Mouse (Mus musculus) neutrophil, adult 65 days (primary cell): ENCODE measurements around the gene Map7d2. TPM values are rescaled to one million over a fixed set of nuclear protein-coding genes. Genes with fewer than 3 reads are reported as not detected.

ENCODE experiments used
- total RNA-seq: library from RNA; stranded (reverse); gene quantifications from 2 replicates; pipeline ENCODE4 v1.2.4, GENCODE M21; 2023

Map7d2 gene
- total RNA-seq, result not detected in 2 replicates

GRCm38 (mm10) chrX:159414130-159414828 is at the start of gene Map7d2:
Map7d2 (plus strand) TSS chrX:159414572.

GRCm38 (mm10) chrX:159371831-159372752 is 42.3 kb upstream of the Map7d2 start, which contains the start of gene Eif1ax:
Eif1ax (plus strand) TSS chrX:159372178.

GRCm38 (mm10) chrX:159526388-159526787 is 112.0 kb downstream of the Map7d2 start, which contains the start of gene Bclaf3:
Bclaf3 (plus strand) TSS chrX:159526688.

Other genes starting within 250 kb of the Map7d2 start
- gene Rps6ka3, start 204.3 kb upstream of the Map7d2 start, total RNA-seq, result 50.6 and 59.4 TPM in 2 replicates
- gene Eif1ax, start 42.4 kb upstream of the Map7d2 start, total RNA-seq, result 27.1 and 27.8 TPM in 2 replicates
- gene Bclaf3, start 112.1 kb downstream of the Map7d2 start, total RNA-seq, result 22.0 and 24.0 TPM in 2 replicates
- 154 and 211 TPM in 2 replicates for gene Sh3kbp1, start 212.7 kb downstream of the Map7d2 start, total RNA-seq